Mouse (Mus musculus) midbrain, embryonic 16.5 days (tissue): Measurements from ENCODE around the gene Ssbp3. TPM values are rescaled to one million over a fixed set of nuclear protein-coding genes. Genes with fewer than 3 reads are reported as not detected.
A peak's percentile ranks its signal among the peaks of the same experiment; 100 is the strongest.

ENCODE experiments used
- ATAC-seq: fragments of 200-750 bp; cut with Nextera tagmentation; 2 replicates; pipeline ENCODE4 v1.8.0; 2017; ENCODE audit warnings: moderate TSS enrichment
- H3K27ac ChIP-seq: fragments of 300-500 bp; sonication (generic); 2 replicates; pipeline ENCODE4 v1.5.1; 2014; ENCODE audit warnings: mild to moderate bottlenecking, low read length, mixed read lengths
- H3K27me3 ChIP-seq: fragments of 300-500 bp; sonication (generic); 2 replicates; pipeline ENCODE4 v1.6.1; 2014; ENCODE audit warnings: low read depth, low read length, mixed read lengths; ENCODE audit not compliant: control insufficient read depth, insufficient read depth
- H3K36me3 ChIP-seq: fragments of 300-500 bp; sonication (generic); 2 replicates; pipeline ENCODE4 v1.6.1; 2014; ENCODE audit warnings: mild to moderate bottlenecking, low read length, moderate library complexity, mixed read lengths; ENCODE audit not compliant: control insufficient read depth, insufficient read depth
- H3K4me1 ChIP-seq: fragments of 300-500 bp; sonication (generic); 2 replicates; pipeline ENCODE4 v1.6.1; 2014; ENCODE audit warnings: mild to moderate bottlenecking, low read length, mixed read lengths; ENCODE audit not compliant: control insufficient read depth, insufficient read depth
- H3K4me2 ChIP-seq: fragments of 300-500 bp; sonication (generic); 2 replicates; pipeline ENCODE4 v1.6.1; 2014; ENCODE audit warnings: mild to moderate bottlenecking, low read length, mixed read lengths
- H3K4me3 ChIP-seq: fragments of 300-500 bp; sonication (generic); 2 replicates; pipeline ENCODE4 v1.5.1; 2014; ENCODE audit warnings: low read depth, mild to moderate bottlenecking, low read length, moderate library complexity, mixed read lengths
- H3K9ac ChIP-seq: fragments of 300-500 bp; sonication (generic); 2 replicates; pipeline ENCODE4 v1.6.1; 2014; ENCODE audit warnings: low read depth, low read length, mixed read lengths
- H3K9me3 ChIP-seq: fragments of 300-500 bp; sonication (generic); replicated peaks from 2 replicates; pipeline ENCODE4 v1.6.1; 2014; ENCODE audit warnings: mild to moderate bottlenecking, low read length, mixed read lengths; ENCODE audit not compliant: control insufficient read depth, poor library complexity, severe bottlenecking
- WGBS: fragments of 180-500 bp; shearing (Covaris S2); extraction: QIAGEN DNeasy Blood & Tissue Kit; methylation state at CpG from one replicate; pipeline ENCODE4 v1.1.7; 2014; 5-methylcytosine and 5-hydroxymethylcytosine counted together
- polyA plus RNA-seq: library from polyadenylated mRNA; unstranded; fragments of >200 nt; fragmentation: Nextera tagmentation; extraction: Ambion mirVana; gene quantifications from 2 replicates; pipeline ENCODE4 v1.2.1, GENCODE M21; 2015

Gene Ssbp3
- polyA plus RNA-seq, 1 experiment from 2014 or later: 129 TPM

- H3K27me3 ChIP-seq: no peaks in the 10 kb centered on the region
- H3K4me3 ChIP-seq: peak overlapping the region; percentile 100
- H3K27ac ChIP-seq: peak overlapping the region; percentile 100
- peaks cover 49% of the 10 kb centered on the region for H3K4me1 ChIP-seq
- H3K4me2 ChIP-seq: peak overlapping the region; percentile 91
- H3K9ac ChIP-seq: peak overlapping the region; percentile 98
- WGBS: under 1% methylated on average over 79 of the region's 89 CpGs
- peaks cover 4% of the 10 kb centered on the region; the same call in 1 of the 2 replicates for H3K36me3 ChIP-seq
- no peaks in the 10 kb centered on the region for H3K9me3 ChIP-seq
- peak; percentile 91 for ATAC-seq
These were observed 823 bp downstream of the Ssbp3 start for GRCm38 (mm10) chr4:106911246-106911801.

GRCm38 (mm10) chr4:106911951-106912688, 1.6 kb downstream of the Ssbp3 start:
- Histone ChIP-seq H3K9ac (peak overlapping the region; percentile 98), H3K36me3 (peaks cover 11% of the 10 kb centered on the region), H3K4me3 (peak overlapping the region; percentile 100), H3K4me2 (peak overlapping the region; percentile 81), H3K4me1 (peaks cover 53% of the 10 kb centered on the region), H3K27me3 (no peaks in the 10 kb centered on the region), H3K27ac (peak overlapping the region; percentile 100), H3K9me3 (no peaks in the 10 kb centered on the region)
- peak; percentile 15; the same call in 1 of the 2 replicates for ATAC-seq
- WGBS: under 1% methylated on average over 51 of the region's 73 CpGs

- no peaks in the 10 kb centered on the region for H3K9me3 ChIP-seq
- no peaks in the 10 kb centered on the region for H3K27me3 ChIP-seq
- WGBS: 0% methylated on average over 6 of the region's 6 CpGs
- H3K36me3 ChIP-seq: peaks cover 12% of the 10 kb centered on the region
- H3K4me2 ChIP-seq: peak overlapping the region; percentile 81
- ATAC-seq: no peak
- H3K4me3 ChIP-seq: peak overlapping the region; percentile 100
- peak overlapping the region; percentile 98 for H3K9ac ChIP-seq
- H3K4me1 ChIP-seq: peaks cover 53% of the 10 kb centered on the region
- H3K27ac ChIP-seq: peak overlapping the region; percentile 100
These were observed 2.2 kb downstream of the Ssbp3 start for GRCm38 (mm10) chr4:106912689-106913041.

- peaks cover 17% of the 10 kb centered on the region for H3K36me3 ChIP-seq
- ATAC-seq: no peak
- 9% methylated on average over 9 of the region's 9 CpGs for WGBS
- peak overlapping the region; percentile 81 for H3K4me2 ChIP-seq
- no peaks in the 10 kb centered on the region for H3K9me3 ChIP-seq
- peak overlapping the region; percentile 100 for H3K4me3 ChIP-seq
- peak overlapping the region; percentile 98 for H3K9ac ChIP-seq
- H3K27me3 ChIP-seq: no peaks in the 10 kb centered on the region
- peaks cover 52% of the 10 kb centered on the region for H3K4me1 ChIP-seq
- H3K27ac ChIP-seq: no peak overlapping the region
These were observed 3.0 kb downstream of the Ssbp3 start for GRCm38 (mm10) chr4:106913411-106914049.

GRCm38 (mm10) chr4:106915265-106915664, 4.8 kb downstream of the Ssbp3 start:
- no peak overlapping the region for H3K4me3 ChIP-seq
- H3K9ac ChIP-seq: 0 out of 2 replicates have a peak overlapping the region, but pooled peaks have one; percentile 24
- peaks cover 17% of the 10 kb centered on the region for H3K36me3 ChIP-seq

GRCm38 (mm10) chr4:106918263-106918662, 7.8 kb downstream of the Ssbp3 start:
- Histone ChIP-seq H3K36me3 (peaks cover 17% of the 10 kb centered on the region), H3K4me1 (peaks cover 51% of the 10 kb centered on the region), H3K4me3 (no peak overlapping the region), H3K4me2 (no peak overlapping the region), H3K9me3 (no peaks in the 10 kb centered on the region), H3K27ac (no peak overlapping the region), H3K9ac (no peak overlapping the region), H3K27me3 (no peaks in the 10 kb centered on the region)
- ATAC-seq: no peak
- 53% methylated on average over 1 of the region's 1 CpGs for WGBS

More at GRCm38 (mm10) chr4:106915265-106915664, 4.8 kb downstream of the Ssbp3 start:
- no peak for ATAC-seq
- peak overlapping the region; percentile 81 for H3K4me2 ChIP-seq
- H3K9me3 ChIP-seq: no peaks in the 10 kb centered on the region
- H3K27me3 ChIP-seq: no peaks in the 10 kb centered on the region
- peaks cover 37% of the 10 kb centered on the region for H3K4me1 ChIP-seq
- WGBS: 78% methylated on average over 8 of the region's 8 CpGs
- no peak overlapping the region for H3K27ac ChIP-seq

- peaks cover 36% of the 10 kb centered on the region for H3K4me1 ChIP-seq
- peaks cover 21% of the 10 kb centered on the region for H3K36me3 ChIP-seq
- 91% methylated on average over 4 of the region's 4 CpGs for WGBS
- no peak overlapping the region for H3K4me2 ChIP-seq
- H3K9me3 ChIP-seq: no peaks in the 10 kb centered on the region
- no peak overlapping the region for H3K27ac ChIP-seq
- no peak overlapping the region for H3K4me3 ChIP-seq
- no peak overlapping the region for H3K9ac ChIP-seq
- H3K27me3 ChIP-seq: no peaks in the 10 kb centered on the region
- no peak for ATAC-seq
These were observed 9.6 kb downstream of the Ssbp3 start for GRCm38 (mm10) chr4:106920119-106920518.

GRCm38 (mm10) chr4:106921375-106922336, 11.2 kb downstream of the Ssbp3 start:
- Histone ChIP-seq H3K4me1 (peaks cover 27% of the 10 kb centered on the region), H3K36me3 (peaks cover 22% of the 10 kb centered on the region), H3K9ac (no peak overlapping the region), H3K4me2 (no peak overlapping the region), H3K27ac (no peak overlapping the region), H3K27me3 (no peaks in the 10 kb centered on the region), H3K9me3 (no peaks in the 10 kb centered on the region), H3K4me3 (no peak overlapping the region)
- peak; percentile 49 for ATAC-seq
- WGBS: 61% methylated on average over 9 of the region's 9 CpGs
